Mouse (Mus musculus) layer of hippocampus, postnatal 36 days (tissue): ENCODE results near the gene Mpp2. TPM values are rescaled to one million over a fixed set of nuclear protein-coding genes. Genes with fewer than 3 reads are reported as not detected.

Experiments
- DNase-seq, 2 experiments: peaks; one replicate each; pipeline ENCODE4 v3.0.0; 2022
- total RNA-seq, 2 experiments: library from RNA; stranded (reverse); gene quantifications; 2 replicates each; pipeline ENCODE4 v1.2.3; 2021

The Mpp2 gene
- total RNA-seq, 2 experiments from 2014 or later: 138 to 139 TPM

GRCm38 (mm10) chr11:102008954-102009637 is 79.2 kb downstream of the Mpp2 start:
- no peak for DNase-seq

- no peak for DNase-seq
These were observed 79.9 kb downstream of the Mpp2 start for GRCm38 (mm10) chr11:102008372-102008771.

Other genes starting within 250 kb of the Mpp2 start
- gene Meox1, start 194.1 kb downstream of the Mpp2 start, total RNA-seq: under 1 TPM; 0.43 to 0.50 TPM
- gene Sost, start 121.5 kb downstream of the Mpp2 start, total RNA-seq: not detected
- not detected for gene Cfap97d1, start 104.2 kb downstream of the Mpp2 start, total RNA-seq
- gene Dusp3, start 101.5 kb downstream of the Mpp2 start, total RNA-seq: 100 to 1,000 TPM; 138 to 158 TPM
- 10 to 100 TPM; 88.5 to 90.2 TPM for gene Mpp3, start 60.1 kb downstream of the Mpp2 start, total RNA-seq
- not detected for gene Cd300lg, start 47.0 kb downstream of the Mpp2 start, total RNA-seq
- not detected for gene Ppy, start 12.8 kb upstream of the Mpp2 start, total RNA-seq
- not detected for gene Pyy, start 19.3 kb upstream of the Mpp2 start, total RNA-seq
- gene Nags, start 57.0 kb upstream of the Mpp2 start, total RNA-seq: not detected
- gene Tmem101, start 67.9 kb upstream of the Mpp2 start, total RNA-seq: 10 to 100 TPM; 29.5 to 30.6 TPM
- gene Lsm12, start 96.8 kb upstream of the Mpp2 start, total RNA-seq: 10 to 100 TPM; 59.4 to 60.8 TPM
- gene G6pc3, start 101.1 kb upstream of the Mpp2 start, total RNA-seq: 10 to 100 TPM; 52.0 to 58.5 TPM
- gene Hdac5, start 141.7 kb upstream of the Mpp2 start, total RNA-seq: 100 to 1,000 TPM; 227 to 234 TPM
- gene BC030867, start 160.4 kb upstream of the Mpp2 start, total RNA-seq: 1 to 10 TPM in 1 of 2 experiments, under 1 TPM in 1; 0.58 to 1.5 TPM
- gene Asb16, start 180.2 kb upstream of the Mpp2 start, total RNA-seq: 1 to 10 TPM; 1.0 to 1.2 TPM
- gene Tmub2, start 196.4 kb upstream of the Mpp2 start, total RNA-seq: 10 to 100 TPM; 64.2 to 64.8 TPM
- 100 to 1,000 TPM; 172 to 173 TPM for gene Atxn7l3, start 208.1 kb upstream of the Mpp2 start, total RNA-seq
- gene Ubtf, start 231.2 kb upstream of the Mpp2 start, total RNA-seq: 100 to 1,000 TPM; 127 to 128 TPM